Mouse (Mus musculus): ENCODE data around the gene Map2k7. TPM values are rescaled to one million over a fixed set of nuclear protein-coding genes. Genes with fewer than 3 reads are reported as not detected.

Map2k7 gene
- polyA plus RNA-seq (2015; fragmentation: Nextera tagmentation; extraction: Ambion mirVana): 19.8 and 23.8 TPM in 2 replicates

GRCm38 (mm10) chr8:4238434-4239192, at the start of gene Map2k7, which contains the start of gene Gm49320:
Map2k7 (plus strand) TSS chr8:4238740.
Gm49320 (plus strand) TSS chr8:4238865.
- WGBS: under 1% methylated on average over 66 of the region's 71 CpGs
- Histone ChIP-seq H3K36me3 (ENCODE audit: control insufficient read depth, insufficient read depth, low read length) (peaks cover 7% of the 10 kb centered on the region; the same call in 1 of the 2 replicates), H3K4me2 (ENCODE audit: low read depth, low read length) (peak within 1 kb of the TSS; percentile 94), H3K27ac (ENCODE audit: low read length) (peak within 1 kb of the TSS; percentile 98), H3K4me3 (replicated peaks; ENCODE audit: low read length) (peak within 1 kb of the TSS; percentile 95), H3K27me3 (ENCODE audit: control insufficient read depth, insufficient read depth, low read length) (no peaks in the 10 kb centered on the region), H3K9ac (ENCODE audit: low read length) (peak within 1 kb of the TSS; percentile 86), H3K4me1 (ENCODE audit: control insufficient read depth, insufficient read depth, low read length) (peaks cover 23% of the 10 kb centered on the region), H3K9me3 (replicated peaks; ENCODE audit: control insufficient read depth, low read length) (no peaks in the 10 kb centered on the region)
- peak; percentile 96 for ATAC-seq (ENCODE audit: insufficient read depth, low FRiP score)

DNA sequence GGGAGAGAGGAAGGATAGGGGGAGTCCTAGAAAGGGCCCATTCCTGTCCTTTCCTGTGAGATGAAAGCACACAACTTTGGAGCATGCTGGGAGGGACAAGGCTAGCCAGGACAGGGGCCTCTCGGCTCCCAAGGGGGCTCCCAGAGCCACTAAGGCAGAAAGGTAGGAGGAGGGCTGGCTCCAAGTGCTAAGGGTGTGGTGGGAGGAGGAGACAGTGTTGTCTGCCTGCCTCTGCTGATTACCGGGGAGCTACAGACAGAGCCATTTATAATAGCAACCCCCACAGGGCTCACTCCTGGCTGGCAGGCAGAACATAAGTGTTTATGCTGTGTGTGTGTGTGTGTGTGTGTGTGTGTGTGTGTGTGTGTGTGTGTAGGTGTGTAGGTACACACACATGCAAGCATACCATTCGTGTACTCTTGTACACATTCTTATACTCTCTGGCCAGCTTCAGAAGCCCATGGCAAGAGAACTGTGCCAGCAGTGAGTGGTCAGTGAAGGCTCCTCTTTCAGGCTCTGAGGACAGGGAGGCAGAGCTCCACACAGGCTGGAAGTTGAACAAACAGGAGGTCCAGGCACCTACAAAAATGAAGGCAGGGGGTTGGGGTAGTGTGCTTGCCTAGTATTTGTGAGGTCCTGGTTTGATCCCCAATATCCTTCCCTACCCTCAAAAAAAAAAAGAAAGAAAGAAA, 49.4 kb upstream of the Map2k7 start:
- Histone ChIP-seq H3K9me3 (replicated peaks; ENCODE audit: control insufficient read depth, low read length) (no peaks in the 10 kb centered on the region), H3K27me3 (ENCODE audit: control insufficient read depth, insufficient read depth, low read length) (no peaks in the 10 kb centered on the region), H3K36me3 (ENCODE audit: control insufficient read depth, insufficient read depth, low read length) (peaks cover 18% of the 10 kb centered on the region; the same call in 1 of the 2 replicates), H3K9ac (ENCODE audit: low read length) (no peak overlapping the region), H3K4me2 (ENCODE audit: low read depth, low read length) (no peak overlapping the region), H3K4me3 (replicated peaks; ENCODE audit: low read length) (no peak overlapping the region), H3K4me1 (ENCODE audit: control insufficient read depth, insufficient read depth, low read length) (no peaks in the 10 kb centered on the region), H3K27ac (ENCODE audit: low read length) (no peak overlapping the region)
- 25% methylated on average over 3 of the region's 3 CpGs for WGBS
- no peak for ATAC-seq (ENCODE audit: insufficient read depth, low FRiP score)

GRCm38 (mm10) chr8:4192305-4192704, 46.2 kb upstream of the Map2k7 start:
- Histone ChIP-seq H3K36me3 (ENCODE audit: control insufficient read depth, insufficient read depth, low read length) (peaks cover 4% of the 10 kb centered on the region; the same call in 1 of the 2 replicates), H3K4me1 (ENCODE audit: control insufficient read depth, insufficient read depth, low read length) (no peaks in the 10 kb centered on the region), H3K27me3 (ENCODE audit: control insufficient read depth, insufficient read depth, low read length) (no peaks in the 10 kb centered on the region), H3K4me2 (ENCODE audit: low read depth, low read length) (no peak overlapping the region), H3K9ac (ENCODE audit: low read length) (no peak overlapping the region), H3K27ac (ENCODE audit: low read length) (no peak overlapping the region), H3K9me3 (replicated peaks; ENCODE audit: control insufficient read depth, low read length) (no peaks in the 10 kb centered on the region), H3K4me3 (replicated peaks; ENCODE audit: low read length) (no peak overlapping the region)
- ATAC-seq (ENCODE audit: insufficient read depth, low FRiP score): peak; percentile 23; the same call in 1 of the 2 replicates
- 57% methylated on average over 5 of the region's 5 CpGs for WGBS

GRCm38 (mm10) chr8:4192807-4193587, 45.5 kb upstream of the Map2k7 start:
- Histone ChIP-seq H3K9me3 (replicated peaks; ENCODE audit: control insufficient read depth, low read length) (no peaks in the 10 kb centered on the region), H3K4me1 (ENCODE audit: control insufficient read depth, insufficient read depth, low read length) (no peaks in the 10 kb centered on the region), H3K9ac (ENCODE audit: low read length) (0 out of 2 replicates have a peak overlapping the region, but pooled peaks have one; percentile 9), H3K4me3 (replicated peaks; ENCODE audit: low read length) (no peak overlapping the region), H3K4me2 (ENCODE audit: low read depth, low read length) (0 out of 2 replicates have a peak overlapping the region, but pooled peaks have one; percentile 8), H3K27me3 (ENCODE audit: control insufficient read depth, insufficient read depth, low read length) (no peaks in the 10 kb centered on the region), H3K36me3 (ENCODE audit: control insufficient read depth, insufficient read depth, low read length) (no peaks in the 10 kb centered on the region), H3K27ac (ENCODE audit: low read length) (0 out of 2 replicates have a peak overlapping the region, but pooled peaks have one; percentile 7)
- peak; percentile 80 for ATAC-seq (ENCODE audit: insufficient read depth, low FRiP score)
- 11% methylated on average over 18 of the region's 18 CpGs for WGBS

DNA sequence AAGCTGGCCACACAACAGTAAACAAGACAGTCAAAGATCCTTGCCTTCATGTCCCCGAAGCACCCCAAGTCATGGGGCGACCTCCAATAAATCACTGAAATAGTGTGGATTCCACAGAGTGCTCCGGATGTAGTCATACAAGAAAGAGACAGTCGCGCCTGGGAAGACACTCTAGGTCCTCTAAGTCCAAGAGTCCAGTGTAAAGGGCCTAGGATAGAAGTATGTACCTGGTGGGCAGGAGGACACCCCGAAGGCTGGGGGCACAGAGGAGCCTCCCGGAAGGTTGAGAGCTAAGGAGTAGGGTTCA, 45.0 kb upstream of the Map2k7 start:
- peak; percentile 16; the same call in 1 of the 2 replicates for ATAC-seq (ENCODE audit: insufficient read depth, low FRiP score)
- Histone ChIP-seq H3K27ac (ENCODE audit: low read length) (no peak overlapping the region), H3K4me2 (ENCODE audit: low read depth, low read length) (0 out of 2 replicates have a peak overlapping the region, but pooled peaks have one; percentile 8), H3K9ac (ENCODE audit: low read length) (0 out of 2 replicates have a peak overlapping the region, but pooled peaks have one; percentile 9), H3K36me3 (ENCODE audit: control insufficient read depth, insufficient read depth, low read length) (no peaks in the 10 kb centered on the region), H3K9me3 (replicated peaks; ENCODE audit: control insufficient read depth, low read length) (no peaks in the 10 kb centered on the region), H3K27me3 (ENCODE audit: control insufficient read depth, insufficient read depth, low read length) (no peaks in the 10 kb centered on the region), H3K4me1 (ENCODE audit: control insufficient read depth, insufficient read depth, low read length) (no peaks in the 10 kb centered on the region), H3K4me3 (replicated peaks; ENCODE audit: low read length) (no peak overlapping the region)
- WGBS: 52% methylated on average over 7 of the region's 7 CpGs

DNA sequence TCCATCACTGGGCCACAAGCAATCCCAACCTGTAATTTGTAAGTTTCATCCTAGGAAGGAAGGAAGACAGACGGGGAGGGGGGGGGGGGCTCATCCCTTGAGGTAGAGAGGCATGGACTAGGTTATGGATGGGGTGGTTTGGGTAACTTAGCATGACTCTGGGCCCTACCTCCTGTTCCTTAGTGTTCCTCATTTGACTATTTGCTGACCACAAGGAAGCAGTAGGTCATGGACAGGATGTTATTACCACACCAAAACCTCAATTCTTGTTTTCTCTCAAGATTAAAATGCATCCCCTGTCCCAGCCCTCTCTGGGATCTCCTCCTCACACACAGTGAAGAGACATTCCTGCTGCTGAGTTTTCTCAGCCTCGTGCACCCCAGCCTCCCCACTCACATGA, 37.2 kb upstream of the Map2k7 start:
- 70% methylated on average over 2 of the region's 2 CpGs for WGBS
- H3K4me3 ChIP-seq (replicated peaks; ENCODE audit: low read length): no peak overlapping the region
- no peaks in the 10 kb centered on the region for H3K36me3 ChIP-seq (ENCODE audit: control insufficient read depth, insufficient read depth, low read length)
- ATAC-seq (ENCODE audit: insufficient read depth, low FRiP score): no peak
- H3K4me1 ChIP-seq (ENCODE audit: control insufficient read depth, insufficient read depth, low read length): peaks cover 2% of the 10 kb centered on the region; the same call in 1 of the 2 replicates
- H3K4me2 ChIP-seq (ENCODE audit: low read depth, low read length): no peak overlapping the region
- peaks cover 7% of the 10 kb centered on the region; the same call in 1 of the 2 replicates for H3K27me3 ChIP-seq (ENCODE audit: control insufficient read depth, insufficient read depth, low read length)
- no peaks in the 10 kb centered on the region for H3K9me3 ChIP-seq (replicated peaks; ENCODE audit: control insufficient read depth, low read length)
- H3K9ac ChIP-seq (ENCODE audit: low read length): no peak overlapping the region
- no peak overlapping the region for H3K27ac ChIP-seq (ENCODE audit: low read length)

GRCm38 (mm10) chr8:4205246-4206123, 33.1 kb upstream of the Map2k7 start:
- Histone ChIP-seq H3K27me3 (ENCODE audit: control insufficient read depth, insufficient read depth, low read length) (peaks cover 7% of the 10 kb centered on the region; the same call in 1 of the 2 replicates), H3K27ac (ENCODE audit: low read length) (no peak overlapping the region), H3K4me1 (ENCODE audit: control insufficient read depth, insufficient read depth, low read length) (peaks cover 10% of the 10 kb centered on the region), H3K36me3 (ENCODE audit: control insufficient read depth, insufficient read depth, low read length) (0 out of 2 replicates have a peak, but pooled peaks cover 6% of the 10 kb centered on the region), H3K9ac (ENCODE audit: low read length) (peak overlapping the region; percentile 43), H3K4me3 (replicated peaks; ENCODE audit: low read length) (peak overlapping the region; percentile 12; the same call in 1 of the 2 replicates), H3K9me3 (replicated peaks; ENCODE audit: control insufficient read depth, low read length) (0 out of 2 replicates have a peak, but pooled peaks cover 5% of the 10 kb centered on the region), H3K4me2 (ENCODE audit: low read depth, low read length) (peak overlapping the region; percentile 32)
- WGBS: 39% methylated on average over 38 of the region's 38 CpGs
- no peak for ATAC-seq (ENCODE audit: insufficient read depth, low FRiP score)
